Mouse (Mus musculus) c-Kit-positive CD71-positive TER-119-negative erythroid progenitor cells, embryonic 14.5 days (primary cell): Measurements from ENCODE around the gene Gsk3a.
"Not testable (repeated sequence)": the region's sequence is repeated elsewhere in the genome, so short reads cannot be mapped to it uniquely, and the experiment has no call there.

ENCODE experiments used
- DNase-seq: peaks from one replicate; pipeline ENCODE4 v3.0.0-alpha.2; 2013; ENCODE audit warnings: low read depth

The Gsk3a gene

DNA sequence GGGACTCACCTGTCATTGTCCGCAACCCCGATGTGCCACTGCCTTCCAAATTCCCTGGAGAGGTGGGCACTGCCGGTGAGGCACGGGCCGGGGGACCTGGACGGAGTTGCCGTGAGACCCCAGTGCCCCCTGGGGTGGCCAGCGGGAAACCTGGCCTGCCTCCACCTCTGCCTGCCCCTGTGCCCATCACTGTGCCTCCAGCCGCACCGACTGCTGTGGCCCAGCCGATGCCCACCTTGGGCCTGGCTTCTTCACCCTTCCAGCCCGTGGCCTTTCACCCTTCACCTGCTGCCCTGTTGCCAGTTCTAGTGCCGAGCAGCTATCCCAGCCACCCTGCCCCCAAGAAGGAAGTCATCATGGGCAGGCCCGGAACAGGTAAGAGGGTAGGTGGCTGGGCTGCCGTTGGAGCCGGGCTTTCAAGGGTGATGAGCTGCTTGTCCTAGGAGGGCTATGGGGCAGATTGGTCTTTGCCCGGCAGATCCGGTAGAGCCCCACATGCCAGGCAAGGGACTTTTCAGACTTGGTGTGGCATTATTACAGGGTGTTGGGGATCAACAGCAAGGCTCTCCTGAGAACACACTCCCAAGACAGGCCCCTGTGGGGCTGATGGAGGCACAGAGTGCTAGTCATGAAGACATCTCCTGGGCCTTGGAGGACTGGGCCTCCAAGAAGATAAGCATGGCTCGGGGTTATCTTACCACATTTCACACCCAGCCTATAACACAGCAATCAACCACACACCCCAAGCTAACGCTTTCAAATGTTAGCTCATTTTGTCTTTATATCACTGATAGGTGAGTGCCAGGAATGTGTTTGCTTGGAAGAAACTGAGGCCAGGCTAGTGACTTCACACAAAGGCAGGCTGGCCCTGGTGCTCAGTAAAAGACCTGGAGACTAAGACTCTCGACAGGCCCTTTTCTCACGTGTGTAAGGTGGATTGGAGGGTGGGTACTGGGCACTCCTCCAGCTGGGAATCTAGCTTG, 35.9 kb upstream of the Gsk3a start:
- peak; percentile 72 for DNase-seq

DNA sequence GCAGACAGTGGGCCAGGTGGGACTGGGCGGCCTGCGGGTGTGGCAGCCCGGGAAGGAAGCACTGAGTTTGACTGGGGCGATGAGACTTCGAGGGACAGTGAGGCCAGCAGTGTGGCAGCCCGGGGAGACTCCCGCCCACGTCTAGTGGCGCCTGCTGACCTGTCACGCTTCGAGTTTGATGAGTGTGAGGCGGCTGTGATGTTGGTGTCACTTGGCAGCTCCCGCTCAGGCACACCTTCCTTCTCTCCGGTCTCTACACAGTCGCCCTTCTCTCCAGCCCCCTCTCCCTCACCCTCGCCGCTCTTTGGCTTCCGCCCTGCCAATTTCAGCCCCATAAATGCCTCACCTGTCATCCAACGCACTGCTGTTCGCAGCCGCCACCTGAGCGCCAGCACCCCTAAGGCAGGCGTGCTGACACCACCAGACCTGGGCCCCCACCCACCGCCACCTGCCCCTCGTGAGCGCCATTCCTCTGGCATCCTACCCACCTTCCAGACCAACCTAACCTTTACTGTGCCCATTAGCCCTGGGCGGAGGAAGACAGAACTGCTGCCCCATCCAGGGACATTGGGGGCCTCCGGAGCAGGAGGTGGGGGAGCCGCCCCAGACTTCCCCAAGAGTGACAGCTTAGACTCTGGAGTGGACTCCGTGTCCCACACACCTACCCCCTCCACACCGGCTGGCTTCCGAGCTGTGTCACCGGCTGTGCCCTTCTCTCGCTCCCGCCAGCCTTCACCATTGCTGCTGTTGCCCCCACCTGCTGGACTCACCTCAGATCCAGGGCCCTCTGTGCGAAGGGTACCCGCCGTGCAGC, 35.0 kb upstream of the Gsk3a start:
- no peak for DNase-seq

DNA sequence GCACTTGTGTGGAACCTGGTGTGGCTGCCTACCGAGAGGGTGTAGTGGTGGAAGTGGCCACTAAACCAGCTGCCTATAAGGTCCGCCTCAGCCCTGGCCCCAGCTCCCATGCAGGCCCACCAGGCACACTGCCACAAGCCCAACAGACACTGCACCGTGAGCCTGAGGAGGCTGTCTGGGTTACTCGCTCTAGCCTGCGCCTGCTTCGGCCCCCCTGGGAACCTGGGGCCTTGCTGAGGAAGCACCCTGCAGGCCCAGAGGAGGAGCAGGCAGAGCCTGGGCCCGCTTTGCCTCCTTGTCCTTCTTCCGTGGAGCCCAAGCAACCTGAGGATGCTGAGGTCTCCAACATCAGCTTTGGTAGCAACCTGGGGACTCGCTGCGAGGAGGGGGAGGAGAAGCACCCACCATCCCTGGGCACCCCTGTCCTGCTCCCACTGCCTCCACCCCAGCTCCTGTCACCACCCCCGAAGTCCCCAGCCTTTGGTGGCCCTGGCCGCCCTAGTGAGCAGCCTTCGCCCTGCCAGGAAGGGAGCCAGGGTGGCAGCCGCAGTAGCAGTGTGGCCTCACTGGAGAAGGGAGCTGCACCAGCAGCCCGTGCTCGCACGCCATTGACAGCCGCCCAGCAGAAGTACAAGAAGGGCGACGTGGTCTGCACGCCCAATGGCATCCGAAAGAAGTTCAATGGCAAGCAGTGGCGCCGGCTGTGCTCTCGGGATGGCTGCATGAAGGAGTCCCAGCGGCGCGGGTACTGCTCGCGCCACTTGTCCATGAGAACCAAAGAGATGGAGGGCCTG, 34.2 kb upstream of the Gsk3a start:
- no peak for DNase-seq

DNA sequence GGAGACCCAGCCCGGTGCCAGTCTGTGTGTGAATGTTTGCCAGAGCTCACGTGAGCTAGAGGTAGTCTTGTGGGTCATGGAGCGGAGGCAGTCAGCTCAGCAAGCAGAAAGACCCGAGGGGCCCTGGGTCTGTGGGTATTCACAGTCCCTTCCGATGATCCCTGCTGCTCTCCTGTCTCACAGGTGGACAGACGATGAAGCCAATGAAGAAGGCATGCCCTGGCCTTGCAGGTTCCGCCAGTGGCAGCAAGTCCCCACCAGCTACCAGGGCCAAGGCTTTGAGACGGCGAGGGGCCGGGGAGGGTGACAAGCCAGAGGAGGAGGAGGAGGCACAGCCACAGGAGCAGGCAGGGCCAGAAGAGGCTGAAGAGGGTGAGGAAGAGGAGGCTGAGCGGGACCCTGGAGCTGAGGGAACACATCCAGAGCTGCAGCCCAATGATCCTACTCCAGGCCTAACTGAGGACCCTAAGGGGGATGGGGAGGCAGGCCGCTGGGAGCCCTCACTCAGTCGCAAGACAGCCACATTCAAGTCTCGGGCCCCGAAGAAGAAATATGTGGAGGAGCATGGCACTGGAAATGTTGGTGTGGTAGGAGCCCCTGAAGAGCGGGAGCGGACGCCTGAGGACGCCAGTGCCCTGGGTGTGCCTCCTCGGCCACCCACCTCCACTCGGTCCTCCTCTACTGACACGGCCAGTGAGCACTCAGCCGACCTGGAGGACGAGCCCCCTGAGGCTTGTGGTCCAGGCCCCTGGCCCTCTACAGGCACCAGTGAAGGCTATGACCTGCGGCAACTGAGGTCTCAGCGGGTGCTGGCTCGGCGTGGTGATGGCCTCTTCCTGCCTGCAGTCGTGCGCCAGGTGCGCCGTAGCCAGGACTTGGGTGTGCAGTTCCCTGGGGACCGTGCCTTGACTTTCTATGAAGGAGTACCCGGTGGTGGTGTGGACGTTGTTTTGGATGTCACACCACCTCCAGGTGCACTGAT, 33.3 kb upstream of the Gsk3a start:
- no peak for DNase-seq

DNA sequence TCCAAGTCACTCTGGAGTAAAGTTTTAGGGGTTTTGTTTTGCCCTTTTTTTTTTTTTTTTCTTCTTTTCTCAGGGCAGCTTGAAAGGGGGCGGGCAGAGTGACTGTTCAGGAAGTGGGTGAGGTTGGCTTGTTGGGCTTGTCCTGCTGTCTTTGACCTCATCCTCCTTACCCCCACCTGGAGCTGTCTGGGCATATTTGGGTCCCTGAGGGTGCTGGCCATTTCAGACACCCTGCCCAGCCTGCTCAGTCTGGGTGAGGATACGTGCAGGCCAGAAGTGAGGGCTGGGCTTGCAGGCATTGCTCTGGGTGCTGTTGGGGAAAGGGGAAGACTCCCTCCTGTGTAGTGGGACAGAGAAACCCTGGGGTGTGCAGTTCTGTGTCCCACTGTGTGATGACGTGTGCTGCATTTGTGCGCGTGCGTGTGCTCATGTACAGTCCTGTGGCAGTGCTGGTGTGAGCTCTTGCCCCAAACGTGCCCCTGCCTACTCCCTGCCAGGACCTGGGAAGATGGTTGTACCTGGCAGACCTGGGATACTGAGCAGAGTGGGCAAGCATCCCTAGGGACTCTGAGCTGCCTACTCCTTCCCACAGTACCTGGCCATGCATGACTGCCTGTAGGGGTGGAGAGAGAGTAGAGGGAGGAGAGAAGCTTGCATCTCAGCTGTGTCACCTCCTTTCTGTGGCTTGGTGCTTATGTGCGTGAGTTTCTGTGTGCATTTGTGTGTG, 32.1 kb upstream of the Gsk3a start:
- no peak for DNase-seq

DNA sequence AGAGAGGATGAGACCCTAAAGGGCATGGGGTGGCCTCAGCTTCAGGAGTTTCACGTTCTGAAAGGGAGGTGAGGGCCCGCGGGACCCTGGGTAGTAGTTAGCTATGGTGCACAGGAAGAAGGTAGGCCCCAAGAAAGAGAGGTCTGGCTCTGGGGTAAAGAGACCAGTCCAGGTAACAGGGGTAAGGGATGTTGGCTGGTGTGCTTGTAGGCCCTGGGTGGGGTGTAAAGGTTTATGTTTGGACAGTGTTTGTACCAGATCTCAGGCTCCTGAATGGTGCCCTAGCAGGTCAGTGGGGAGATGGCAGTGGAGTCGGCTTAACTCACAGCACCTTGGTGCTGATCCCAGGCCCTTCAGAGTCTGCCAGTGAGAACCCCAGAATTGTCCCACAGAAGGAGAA, 31.4 kb upstream of the Gsk3a start:
- DNase-seq: no peak

DNA sequence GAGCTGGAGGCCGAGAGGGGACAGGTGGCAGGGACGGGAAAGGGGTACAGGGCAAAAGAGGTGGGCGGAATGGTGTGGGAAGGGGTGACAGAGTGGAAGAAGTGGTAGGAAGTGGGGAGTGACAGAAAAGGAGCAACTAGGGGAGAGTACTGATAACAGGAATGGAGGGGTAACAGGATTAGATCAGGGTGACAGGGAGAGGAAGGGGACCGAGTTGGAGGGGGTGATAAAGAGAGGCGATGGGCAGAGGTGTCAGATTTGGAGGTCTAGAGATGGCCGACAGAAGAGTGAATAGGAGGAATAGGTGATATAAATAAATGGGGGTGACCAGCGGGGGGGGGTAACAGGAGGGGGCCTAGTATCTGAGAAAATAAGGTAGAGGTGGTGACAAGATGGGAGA, 30.9 kb upstream of the Gsk3a start:
- DNase-seq: no peak

DNA sequence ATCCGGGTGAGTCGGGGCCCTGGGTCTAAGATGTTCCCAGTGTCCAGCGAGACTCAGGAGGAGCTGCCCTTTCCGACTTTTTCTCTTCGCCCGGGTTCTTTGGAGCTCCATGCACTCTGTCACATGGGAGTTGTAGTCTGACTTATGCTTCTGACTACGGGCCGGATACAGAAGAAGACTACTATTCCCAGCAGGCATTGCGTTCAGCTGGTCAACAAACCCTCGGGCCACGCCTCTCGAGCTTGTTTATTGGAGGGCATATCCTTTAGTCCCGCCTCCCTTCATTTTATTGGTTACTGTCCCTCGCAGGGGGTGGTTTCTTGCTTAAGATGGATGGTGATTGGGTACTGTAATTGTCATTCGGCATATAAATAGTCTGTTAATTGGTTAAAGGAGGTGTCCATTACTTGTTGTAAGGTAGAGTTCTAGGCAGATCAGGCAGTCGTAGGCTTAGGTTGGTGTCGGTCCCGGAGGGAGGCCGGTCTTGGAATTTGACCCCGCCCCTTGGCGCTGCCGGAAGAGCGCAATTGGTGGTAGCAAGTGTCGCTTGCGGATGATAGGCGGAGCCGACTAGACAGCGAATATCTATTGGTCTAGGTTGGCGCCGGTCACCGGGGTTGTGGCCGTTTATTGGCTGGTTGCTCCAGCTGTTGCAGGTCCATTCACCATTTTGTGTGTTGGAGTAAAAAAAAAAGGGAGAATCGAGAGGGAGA, 30.3 kb upstream of the Gsk3a start:
- DNase-seq: peak; percentile 99

DNA sequence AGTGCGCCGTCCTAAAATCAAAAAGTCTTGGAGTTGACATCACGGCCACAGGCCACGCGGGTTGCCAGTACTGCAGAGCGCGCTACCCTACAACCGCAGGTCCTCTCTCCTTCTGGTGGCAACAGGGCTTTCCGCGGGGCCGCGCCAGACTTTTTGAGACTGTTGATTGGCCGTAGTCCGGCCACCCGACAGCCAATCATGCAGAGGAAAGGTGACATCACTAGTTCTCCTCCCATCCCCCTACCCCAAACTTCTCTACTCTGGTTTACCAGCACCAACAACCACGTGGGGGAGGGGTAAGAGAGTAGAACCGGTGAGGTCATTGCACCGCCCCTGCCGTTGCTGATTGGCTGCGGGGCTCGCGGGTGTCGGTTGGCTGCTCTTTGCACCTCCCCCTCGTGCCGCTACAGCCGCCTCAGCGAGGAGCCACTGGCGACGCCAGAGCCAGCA, 29.7 kb upstream of the Gsk3a start, which contains the start of gene Cic:
Gene Cic, plus strand, starts transcription at position 404 of the 450 bp plus-strand sequence.
- DNase-seq: peak; percentile 99

DNA sequence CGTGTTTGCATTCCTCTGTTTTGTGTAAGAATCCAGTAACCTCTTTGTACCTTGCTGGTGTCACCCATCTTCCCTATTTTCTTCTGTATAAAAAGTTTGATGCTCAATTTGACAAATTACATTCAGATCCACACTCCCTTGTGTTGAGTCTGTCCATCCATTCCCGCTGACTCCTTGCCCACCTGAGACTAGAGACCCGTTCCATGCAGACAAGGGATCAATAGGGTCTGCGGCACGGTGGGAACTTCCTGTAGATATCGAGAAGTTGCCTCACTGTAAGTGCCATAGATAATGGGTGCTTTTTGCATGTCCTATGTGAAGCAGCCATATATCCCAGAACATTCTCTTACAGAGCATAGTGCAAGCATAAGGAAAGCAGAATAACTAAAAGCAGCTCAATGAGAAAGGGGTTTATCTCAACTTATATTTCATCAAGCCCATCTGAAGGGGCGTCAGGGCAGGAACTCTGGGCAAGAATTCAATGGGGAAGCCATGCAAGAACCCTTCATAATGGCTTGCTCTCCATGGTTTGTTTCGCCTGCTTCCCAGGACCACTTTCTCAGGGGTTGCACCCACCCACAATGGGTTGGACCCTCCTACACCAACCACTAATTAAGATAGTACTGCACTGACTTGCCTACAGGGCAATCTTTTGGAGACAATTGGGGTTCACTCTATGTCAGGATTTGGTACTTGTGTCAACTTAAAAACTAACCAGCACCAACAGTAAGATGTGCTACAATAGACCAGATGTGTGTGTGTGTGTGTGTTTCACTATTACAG, 28.7 kb upstream of the Gsk3a start:
- DNase-seq: no peak

DNA sequence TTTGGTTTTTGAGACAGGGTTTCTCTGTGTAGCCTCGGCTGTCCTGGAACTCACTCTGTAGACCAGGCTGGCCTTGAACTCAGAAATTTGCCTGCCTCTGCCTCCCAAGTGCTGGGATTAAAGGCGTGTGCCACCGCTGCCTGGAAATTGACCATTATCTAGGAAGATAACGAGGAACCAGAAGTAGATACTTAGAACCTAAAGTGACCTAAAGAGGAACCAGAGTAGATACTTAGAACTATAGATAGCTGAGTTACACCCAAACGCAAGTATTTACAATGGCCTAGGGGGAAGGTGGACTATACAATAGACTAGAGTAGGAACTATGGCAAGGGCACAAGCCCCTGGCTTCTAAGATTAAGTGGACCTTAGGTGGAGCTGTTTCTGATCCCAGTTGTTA, 28.1 kb upstream of the Gsk3a start:
- DNase-seq: not testable (repeated sequence)

DNA sequence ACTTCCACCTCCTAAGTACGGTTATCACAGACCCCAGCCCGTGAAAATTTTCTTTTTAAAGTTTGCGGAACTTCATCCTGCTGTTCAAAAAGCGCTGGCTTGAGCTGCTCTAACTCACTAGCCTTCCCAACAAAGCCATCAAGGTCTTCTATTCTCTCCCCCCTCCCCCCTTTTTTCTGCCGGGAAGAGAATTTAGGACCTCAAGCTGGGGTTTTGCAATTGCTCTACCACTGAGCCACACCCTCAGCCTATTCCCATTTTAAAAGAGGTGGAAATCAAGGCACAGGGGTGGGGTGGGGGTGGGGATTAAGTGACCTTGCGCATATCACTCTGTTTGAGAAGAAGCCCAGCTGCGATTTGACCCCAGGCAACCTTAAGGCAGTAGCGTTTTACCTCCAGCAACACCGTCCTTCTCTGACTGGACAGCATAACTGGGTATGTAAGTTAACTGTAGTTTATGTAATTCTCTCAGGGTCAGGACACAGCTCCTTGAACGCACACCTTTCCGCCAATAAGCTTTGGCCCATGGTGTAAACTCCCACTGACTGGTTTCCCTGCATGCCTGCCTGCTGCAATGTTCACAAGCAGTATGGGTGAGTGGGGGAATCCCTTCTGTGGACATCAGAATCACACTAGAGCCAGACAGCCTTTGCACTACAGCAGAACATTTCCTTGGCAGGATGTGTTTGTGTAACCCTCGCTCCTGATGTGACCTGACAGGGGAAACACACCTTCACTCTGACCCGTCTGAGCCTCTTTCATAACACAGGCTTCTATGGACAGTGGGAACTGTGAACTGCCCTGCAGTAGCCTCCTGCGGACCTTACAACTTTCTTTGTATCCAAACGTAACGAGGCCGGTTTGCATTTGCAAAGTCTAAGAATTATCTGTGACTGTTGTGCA, 26.6 kb upstream of the Gsk3a start:
- DNase-seq: no peak

DNA sequence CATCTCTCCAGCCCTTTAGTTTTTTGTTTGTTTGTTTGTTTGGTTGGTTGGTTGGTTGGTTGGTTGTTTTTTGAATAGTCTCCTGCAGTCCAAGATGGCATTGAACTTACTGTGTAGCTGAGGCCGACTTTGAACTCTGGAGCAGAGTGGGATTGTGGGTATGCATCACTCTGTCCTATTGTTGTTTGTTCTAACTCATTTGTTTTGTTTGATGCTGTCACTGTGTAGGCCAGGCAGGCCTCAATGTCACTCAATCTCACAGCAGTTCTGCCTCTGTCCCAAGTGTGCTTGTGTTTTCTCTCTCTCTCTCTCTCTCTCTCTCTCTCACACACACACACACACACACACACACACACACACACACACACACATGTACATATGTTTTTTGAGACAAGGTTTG, 24.2 kb upstream of the Gsk3a start:
- DNase-seq: no peak

DNA sequence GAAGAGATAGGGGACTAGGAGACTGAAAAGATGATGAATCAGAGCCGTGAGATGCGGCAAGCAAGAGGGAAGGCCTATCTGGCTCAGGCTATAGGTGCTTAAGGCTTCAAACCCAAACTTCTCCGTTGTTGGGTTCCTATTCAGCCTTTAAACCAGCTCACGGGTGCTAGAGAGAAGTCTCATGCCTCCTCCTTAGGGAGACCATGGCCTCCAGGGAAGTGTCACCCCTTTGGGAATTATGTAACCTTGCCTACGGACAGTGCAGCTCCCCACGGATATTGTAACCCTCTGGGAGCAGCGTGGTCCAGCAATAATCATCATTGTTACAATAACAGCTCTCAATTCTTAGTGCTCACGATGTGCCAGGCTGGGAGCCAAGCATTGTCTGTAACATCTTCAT, 14.2 kb upstream of the Gsk3a start:
- DNase-seq: no peak

DNA sequence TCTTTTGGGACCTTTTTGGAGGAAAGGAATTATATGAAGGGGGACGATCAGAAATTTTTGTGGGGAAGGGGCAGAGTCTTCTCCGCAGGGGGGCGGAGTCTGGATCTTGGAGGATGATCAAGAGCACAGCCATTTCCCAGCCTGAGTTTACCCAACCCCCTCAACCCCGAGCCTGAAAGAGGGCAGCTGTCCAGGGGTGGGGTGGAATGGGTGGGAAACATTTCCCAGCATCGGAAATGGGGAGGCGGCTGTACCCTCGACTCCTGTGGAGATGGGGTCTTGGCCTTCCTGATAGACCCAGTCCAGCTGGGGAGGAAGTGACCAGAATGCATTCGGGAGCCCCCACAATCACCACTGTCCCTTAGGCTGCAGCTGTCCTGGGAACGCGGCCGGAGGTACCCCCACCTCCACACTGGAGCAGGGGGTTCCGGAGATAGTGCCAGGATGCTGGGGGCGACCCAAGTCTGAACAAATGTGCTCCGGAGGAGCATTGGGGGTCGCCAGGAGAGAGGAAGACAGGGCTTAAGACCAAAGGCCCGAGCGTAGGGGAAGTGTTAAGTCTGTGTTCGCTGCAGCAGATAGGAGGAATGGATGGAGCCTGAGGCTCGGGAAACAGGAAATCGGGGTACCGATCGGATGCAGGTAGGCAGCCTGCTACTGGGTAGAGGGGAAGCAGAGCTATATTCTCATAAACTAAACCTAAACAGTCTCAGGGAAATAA, 13.6 kb upstream of the Gsk3a start:
- no peak for DNase-seq

DNA sequence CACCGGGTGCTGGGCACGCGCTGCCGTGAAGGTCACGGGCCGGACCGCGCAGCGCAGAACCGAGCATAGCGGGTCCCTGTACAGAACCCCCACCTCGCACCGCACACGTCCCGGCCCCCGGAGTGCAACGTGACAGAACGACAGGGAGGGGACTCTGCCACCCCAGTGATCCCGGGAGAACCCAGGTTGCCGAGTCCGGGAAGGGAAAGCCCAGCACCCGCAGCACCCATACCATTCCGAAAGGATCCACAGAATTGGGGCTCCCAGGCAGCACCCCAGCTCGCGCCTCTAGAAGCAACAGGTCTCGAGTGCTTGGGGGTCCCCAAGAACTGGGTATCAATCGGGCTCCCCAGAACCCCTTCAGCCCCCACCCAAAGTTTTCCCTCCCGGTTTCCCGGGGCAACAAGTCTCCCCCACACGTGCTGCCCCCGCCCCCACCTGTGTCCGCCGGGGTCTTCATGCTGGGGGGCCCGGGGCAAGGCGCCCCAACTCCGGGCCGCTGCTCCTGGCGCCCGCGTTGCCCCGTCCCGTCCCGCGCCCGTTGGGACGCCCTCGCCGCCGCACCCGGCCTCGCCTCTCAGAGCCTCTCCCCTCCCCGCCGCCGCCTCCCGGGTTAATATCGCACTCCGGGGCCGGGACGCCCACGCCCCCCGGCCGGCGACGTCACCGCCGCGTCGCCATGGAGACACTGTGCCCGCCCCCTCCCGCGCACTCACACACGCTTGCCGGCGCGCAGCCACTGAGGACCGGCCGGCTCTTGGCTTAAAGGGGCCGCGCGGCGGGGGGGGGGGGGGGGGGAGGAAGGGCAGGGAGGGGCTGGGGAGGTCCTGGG, 12.7 kb upstream of the Gsk3a start, which contains the start of gene Erf:
Gene Erf, minus strand, starts transcription at position 621 of the 832 bp plus-strand sequence.
- peak; percentile 87 for DNase-seq
